11 mouse cellular contexts compared by ENCODE assay signal in the genomic region with DNA sequence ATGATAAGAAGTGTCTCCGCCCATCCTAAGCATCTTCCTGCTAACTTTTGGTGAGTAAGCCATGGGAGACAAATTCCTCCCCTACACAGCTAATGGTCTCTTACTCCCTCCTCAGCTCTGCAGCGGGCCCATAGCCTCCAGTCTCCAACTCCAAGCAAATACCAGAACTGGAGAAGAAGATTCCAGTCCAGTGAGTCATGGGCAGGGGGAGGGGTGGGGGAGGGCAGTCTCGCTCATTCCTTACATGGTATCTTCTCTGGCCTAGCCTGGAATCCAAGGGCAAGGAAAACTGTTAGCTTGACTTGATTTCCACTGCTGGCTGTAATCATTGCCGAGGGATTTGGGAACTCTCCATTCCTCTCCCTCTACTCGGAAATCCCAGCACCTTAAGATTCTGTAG. TPM values are rescaled to one million over a fixed set of nuclear protein-coding genes. Genes with fewer than 3 reads are reported as not detected.
DNase-seq lines count a peak whose midpoint lies in the region; ATAC-seq lines count a peak whose summit lies in the region.
"Had no signal": no experiment of that assay in that cellular context is flagged by ENCODE, and none has a peak within 500 bp of the region (broad histone marks: within the 10 kb centered on the region; RNA-seq: fewer than 3 reads in every experiment).

No protein-coding gene starts in this region.

- no peak overlapping the region for H3K9ac ChIP-seq in liver, embryonic 12.5 days
- no peak overlapping the region for H3K9ac ChIP-seq in liver, embryonic 11.5 days (ENCODE audit: low read depth, low read length)
- H3K9ac ChIP-seq in intestine, embryonic 16.5 days (ENCODE audit: low read depth, low read length) = no peak overlapping the region
- no peak overlapping the region for H3K9ac ChIP-seq in stomach, embryonic 15.5 days
- H3K9ac ChIP-seq: liver, embryonic 13.5 days had no signal

- no peak overlapping the region for H3K4me3 ChIP-seq in liver, embryonic 12.5 days
- no peak overlapping the region for H3K4me3 ChIP-seq in liver, embryonic 11.5 days (ENCODE audit: low read depth, low read length)
- H3K4me3 ChIP-seq in intestine, embryonic 16.5 days (ENCODE audit: low read length) = no peak overlapping the region
- H3K4me3 ChIP-seq in stomach, embryonic 15.5 days (replicated peaks) = no peak overlapping the region
- H3K4me3 ChIP-seq: liver, embryonic 13.5 days had no signal

- no peaks in the 10 kb centered on the region for H3K36me3 ChIP-seq in liver, embryonic 12.5 days
- H3K36me3 ChIP-seq in liver, embryonic 11.5 days (ENCODE audit: control insufficient read depth, insufficient read depth, low read length) = no peaks in the 10 kb centered on the region
- no peaks in the 10 kb centered on the region for H3K36me3 ChIP-seq in intestine, embryonic 16.5 days (ENCODE audit: control insufficient read depth, insufficient read depth, low read length)
- H3K36me3 ChIP-seq in stomach, embryonic 15.5 days = no peaks in the 10 kb centered on the region
- H3K36me3 ChIP-seq: liver, embryonic 13.5 days had no signal

- H3K9me3 ChIP-seq in liver, embryonic 12.5 days (replicated peaks) = no peaks in the 10 kb centered on the region
- H3K9me3 ChIP-seq in liver, embryonic 11.5 days (ENCODE audit: control insufficient read depth, low read length) = no peaks in the 10 kb centered on the region
- no peaks in the 10 kb centered on the region for H3K9me3 ChIP-seq in intestine, embryonic 16.5 days (ENCODE audit: control insufficient read depth, low read length)
- no peaks in the 10 kb centered on the region for H3K9me3 ChIP-seq in stomach, embryonic 15.5 days
- H3K9me3 ChIP-seq: liver, embryonic 13.5 days had no signal

- WGBS in liver, embryonic 12.5 days (ENCODE audit: insufficient replicate concordance) = 40% methylated on average over 5 of the region's 5 CpGs
- WGBS in liver, embryonic 11.5 days = 50% methylated on average over 5 of the region's 5 CpGs
- WGBS in intestine, embryonic 16.5 days = 33% methylated on average over 5 of the region's 5 CpGs
- WGBS in stomach, embryonic 15.5 days = 43% methylated on average over 5 of the region's 5 CpGs

- H3K4me2 ChIP-seq in liver, embryonic 12.5 days = no peak overlapping the region
- H3K4me2 ChIP-seq in liver, embryonic 11.5 days = no peak overlapping the region
- H3K4me2 ChIP-seq in intestine, embryonic 16.5 days (ENCODE audit: low read depth, low read length) = no peak overlapping the region
- H3K4me2 ChIP-seq in stomach, embryonic 15.5 days = no peak overlapping the region
- H3K4me2 ChIP-seq: liver, embryonic 13.5 days had no signal

- H3K4me1 ChIP-seq in liver, embryonic 12.5 days = no peaks in the 10 kb centered on the region
- H3K4me1 ChIP-seq in liver, embryonic 11.5 days (replicated peaks; ENCODE audit: control insufficient read depth, insufficient read depth, low read length) = no peaks in the 10 kb centered on the region; the same call in 1 of the 2 replicates
- peaks cover 33% of the 10 kb centered on the region for H3K4me1 ChIP-seq in intestine, embryonic 16.5 days (ENCODE audit: control insufficient read depth, insufficient read depth, low read length)
- peaks cover 3% of the 10 kb centered on the region; the same call in 1 of the 2 replicates for H3K4me1 ChIP-seq in stomach, embryonic 15.5 days

- peak; percentile 13 for DNase-seq in embryo, embryonic 10 days (ENCODE audit: low spot score)
- DNase-seq in embryo, embryonic 11 days = no peak
- DNase-seq in liver, embryonic 11.5 days (ENCODE audit: low spot score) = no peak
- no peak for DNase-seq in frontal cortex, postnatal 14 days (ENCODE audit: low spot score in 2 of 2)
- no peak for DNase-seq in urinary bladder, adult 18-20 months (ENCODE audit: low spot score in 2 of 2)
- DNase-seq: cerebellum, adult 9-10 months; liver, embryonic 13.5 days had no signal

- H3K27me3 ChIP-seq in liver, embryonic 12.5 days (replicated peaks) = no peaks in the 10 kb centered on the region; the same call in 1 of the 2 replicates
- H3K27me3 ChIP-seq in liver, embryonic 11.5 days (replicated peaks; ENCODE audit: control insufficient read depth, insufficient read depth, low read length) = no peaks in the 10 kb centered on the region
- no peaks in the 10 kb centered on the region for H3K27me3 ChIP-seq in intestine, embryonic 16.5 days (replicated peaks; ENCODE audit: control insufficient read depth, insufficient read depth, low read length)
- no peaks in the 10 kb centered on the region for H3K27me3 ChIP-seq in stomach, embryonic 15.5 days (replicated peaks)
- H3K27me3 ChIP-seq: liver, embryonic 13.5 days had no signal

- ATAC-seq in liver, embryonic 12.5 days = no peak
- ATAC-seq in liver, embryonic 11.5 days (replicated peaks; ENCODE audit: low FRiP score) = no peak
- ATAC-seq in intestine, embryonic 16.5 days = peak; percentile 38
- peak; percentile 47 for ATAC-seq in stomach, embryonic 15.5 days (ENCODE audit: insufficient read depth, low FRiP score, low read depth)
- ATAC-seq: forebrain, embryonic 16.5 days had no signal

- peak overlapping the region; percentile 40; the same call in 1 of the 2 replicates for H3K27ac ChIP-seq in liver, embryonic 12.5 days
- H3K27ac ChIP-seq in liver, embryonic 11.5 days (ENCODE audit: low read depth, low read length) = no peak overlapping the region; the same call in 1 of the 2 replicates
- peak overlapping the region; percentile 86 for H3K27ac ChIP-seq in intestine, embryonic 16.5 days (ENCODE audit: low read length)
- peak overlapping the region; percentile 80 for H3K27ac ChIP-seq in stomach, embryonic 15.5 days

RNA-seq across cellular contexts. Expression of a gene that starts 51.4 kb away (rescaled TPM):
- 13.2 and 13.6 TPM in 2 replicates for polyA plus RNA-seq in liver, embryonic 12.5 days (2016; fragmentation: Nextera tagmentation; extraction: Ambion mirVana)
- polyA plus RNA-seq in liver, embryonic 11.5 days (2014; fragmentation: Nextera tagmentation; extraction: Ambion mirVana) = 24.3 and 28.8 TPM in 2 replicates
- polyA plus RNA-seq in intestine, embryonic 16.5 days (2015; fragmentation: Nextera tagmentation; extraction: Ambion mirVana) = 78.5 and 80.0 TPM in 2 replicates
- polyA plus RNA-seq in stomach, embryonic 15.5 days (2015; fragmentation: Nextera tagmentation; extraction: Ambion mirVana) = 101 and 108 TPM in 2 replicates

Comparison
In these comparisons a context has a peak if more than half of its experiments do, and no peak if none do; other contexts are left out.
1. ATAC-seq: peak in intestine, embryonic 16.5 days (single experiment) and stomach, embryonic 15.5 days (single experiment); none in liver, embryonic 12.5 days (single experiment) and liver, embryonic 11.5 days (single experiment).